Mouse (Mus musculus) liver, adult 2 months (tissue): ENCODE data around the gene Epb41l4b.

Source experiments
- CTCF ChIP-seq: fragments of 200-500 bp; IDR thresholded peaks from 2 replicates; pipeline ENCODE4 v1.5.1; 2011; ENCODE audit warnings: low read depth, low read length, control low read depth
- POLR2A ChIP-seq: fragments of 200-500 bp; IDR thresholded peaks from 2 replicates; pipeline ENCODE4 v1.6.1; 2011; ENCODE audit warnings: low read length, control low read depth; ENCODE audit not compliant: insufficient read depth; ENCODE audit errors: extremely low read depth

DNA sequence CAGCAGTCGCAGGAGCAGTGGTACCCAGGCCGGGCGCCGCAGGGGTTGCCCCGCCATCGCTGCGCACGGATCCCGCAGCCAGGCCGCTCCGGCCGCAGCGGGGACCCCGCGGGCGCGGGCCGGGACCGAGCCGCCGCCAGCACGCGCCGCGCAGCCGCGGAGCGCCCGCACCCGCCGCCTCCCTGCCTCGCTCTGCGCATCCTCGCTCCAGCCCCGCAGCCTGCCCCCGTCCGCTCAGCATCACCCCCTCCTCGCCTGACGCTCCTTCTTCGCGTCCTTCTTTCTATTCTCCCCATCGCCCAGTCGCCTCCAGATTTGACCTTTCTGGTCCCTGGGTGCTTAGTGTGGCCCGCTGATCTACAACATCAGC is 153.0 kb downstream of the Epb41l4b start, which contains the start of gene Frrs1l:
- no peak for TF ChIP-seq CTCF
- TF ChIP-seq POLR2A = no peak
